Mouse (Mus musculus): Measurements from ENCODE around the gene Ppargc1a. TPM values are rescaled to one million over a fixed set of nuclear protein-coding genes. Genes with fewer than 3 reads are reported as not detected.

The Ppargc1a gene
- total RNA-seq, 1 experiment from 2014 or later = 4.8 TPM

DNA sequence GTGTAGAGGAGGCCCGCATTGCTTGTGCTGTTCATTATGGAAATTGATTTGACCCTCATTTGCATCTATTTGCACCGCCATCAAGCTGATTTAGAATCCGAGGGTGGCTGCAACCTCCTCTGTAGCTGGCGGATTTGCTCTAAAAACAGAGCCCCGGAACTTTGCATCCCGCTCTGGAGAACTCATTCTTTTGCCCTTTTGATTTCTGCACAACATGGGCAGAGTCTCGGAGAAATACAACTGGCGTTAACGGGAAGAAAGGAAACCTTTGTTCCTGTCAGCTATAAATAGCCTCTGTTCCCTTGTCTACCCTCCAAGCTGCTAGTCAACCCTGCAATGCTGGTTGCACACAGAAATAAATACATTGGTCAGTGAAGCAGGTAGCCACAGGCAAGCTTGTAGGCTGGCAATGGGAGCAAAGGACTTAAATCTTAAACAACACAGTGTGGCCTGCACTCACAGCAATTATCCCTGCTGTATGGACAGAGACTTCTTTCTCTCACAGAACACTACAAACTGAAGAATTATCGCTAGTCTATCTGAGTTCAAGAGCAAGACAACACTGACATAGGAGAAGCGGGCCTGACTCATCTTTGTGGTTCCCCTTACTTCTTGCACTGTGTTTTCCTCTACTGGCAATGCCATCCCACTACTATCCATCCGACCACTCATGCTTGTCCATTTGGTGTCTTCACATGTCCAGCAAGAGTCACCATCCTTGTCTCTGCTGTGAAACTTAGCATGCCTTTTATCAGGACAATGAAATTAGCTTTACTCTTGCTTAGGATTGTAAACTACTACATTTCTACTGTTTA, 155.0 kb downstream of the Ppargc1a start:
- DNase-seq = no peak

- no peak for DNase-seq
Observed at GRCm38 (mm10) chr5:51410006-51410405, 157.5 kb downstream of the Ppargc1a start.

GRCm38 (mm10) chr5:51406406-51406805, 161.1 kb downstream of the Ppargc1a start:
- no peak for DNase-seq
